Mouse (Mus musculus): ENCODE results near the gene Cdc42bpa.

GRCm38 (mm10) chr1:180182731-180183130, 222.5 kb downstream of the Cdc42bpa start:
- TF ChIP-seq POLR2A (IDR thresholded peaks at IDR 0.05; ENCODE audit: insufficient read depth, low read depth, low read length) (no peak), CTCF (IDR thresholded peaks at IDR 0.05; ENCODE audit: insufficient read depth, low read depth, low read length) (no peak)

Measured in olfactory bulb, adult 2 months (tissue).